Mouse (Mus musculus) MEL (cell line): ENCODE measurements around the gene Rab24. TPM values are rescaled to one million over a fixed set of nuclear protein-coding genes. Genes with fewer than 3 reads are reported as not detected.
A peak's percentile ranks its signal among the peaks of the same experiment; 100 is the strongest.

ENCODE experiments used
- DNase-seq: peaks from one replicate; pipeline ENCODE4 v3.0.0; 2011; ENCODE audit warnings: low read depth, low spot score
- H3K27ac ChIP-seq: 2 replicates; pipeline ENCODE4 v1.5.1; 2012; ENCODE audit warnings: low read depth, mild to moderate bottlenecking, control low read depth, low read length, moderate library complexity; ENCODE audit not compliant: control insufficient read depth
- H3K27me3 ChIP-seq, 2 experiments: fragments of 150-350 bp in 1 of 2; sonication (generic) in 1 of 2; 2 replicates each; pipeline ENCODE4 v1.6.1; 2012; ENCODE audit warnings: low read length in 2 of 2, mild to moderate bottlenecking in 2 of 2, improper control_type of control experiment in 1 of 2, moderate library complexity in 1 of 2; ENCODE audit not compliant: insufficient read depth in 2 of 2, control insufficient read depth in 1 of 2
- H3K36me3 ChIP-seq, 2 experiments: 2 replicates each; pipeline ENCODE4 v1.6.1; 2012 to 2014; ENCODE audit warnings: low read length in 2 of 2, improper control_type of control experiment in 1 of 2, inconsistent platforms in 1 of 2, mild to moderate bottlenecking in 1 of 2; ENCODE audit not compliant: insufficient read depth in 2 of 2, control insufficient read depth in 1 of 2
- H3K4me1 ChIP-seq, 2 experiments: fragments of 150-350 bp in 1 of 2; sonication (generic) in 1 of 2; 2 replicates each; pipeline ENCODE4 v1.6.1; 2012; ENCODE audit warnings: low read length in 2 of 2, improper control_type of control experiment in 1 of 2, mild to moderate bottlenecking in 1 of 2; ENCODE audit not compliant: insufficient read depth in 2 of 2, control insufficient read depth in 1 of 2
- H3K4me3 ChIP-seq, 2 experiments: fragments of 150-350 bp in 1 of 2; sonication (generic) in 1 of 2; 2 replicates each; pipeline ENCODE4 v1.5.1; 2012; ENCODE audit warnings: low read depth in 2 of 2, low read length in 2 of 2, mild to moderate bottlenecking in 2 of 2, moderate library complexity in 2 of 2, control low read depth in 1 of 2, improper control_type of control experiment in 1 of 2; ENCODE audit not compliant: control insufficient read depth in 1 of 2, insufficient read depth in 1 of 2
- H3K79me2 ChIP-seq: 2 replicates; pipeline ENCODE4 v1.6.1; 2012; ENCODE audit warnings: mild to moderate bottlenecking, low read length, moderate library complexity; ENCODE audit not compliant: control insufficient read depth, poor library complexity, insufficient read depth
- H3K9ac ChIP-seq: 2 replicates; pipeline ENCODE4 v1.6.1; 2012; ENCODE audit warnings: low read depth, mild to moderate bottlenecking, control low read depth, low read length, moderate library complexity; ENCODE audit not compliant: control insufficient read depth, poor library complexity, severe bottlenecking
- H3K9me3 ChIP-seq: fragments of 150-350 bp; sonication (generic); replicated peaks from 2 replicates; pipeline ENCODE4 v1.6.1; 2012; ENCODE audit warnings: mild to moderate bottlenecking, low read length, improper control_type of control experiment, moderate library complexity; ENCODE audit not compliant: insufficient read depth
- CHD2 ChIP-seq: IDR thresholded peaks from 2 replicates; pipeline ENCODE4 v1.6.1; 2011; ENCODE audit warnings: low read length, improper control_type of control experiment
- CTCF ChIP-seq, 3 experiments: IDR thresholded peaks in 2 of 3; conservative IDR thresholded peaks in 1 of 3; 2 replicates each; pipeline ENCODE4 v1.5.1; 2011 to 2012; ENCODE audit warnings: low read length in 3 of 3, low read depth in 2 of 3, mild to moderate bottlenecking in 2 of 3, improper control_type of control experiment in 1 of 3, inconsistent platforms in 1 of 3, mixed read lengths in 1 of 3, moderate library complexity in 1 of 3; ENCODE audit not compliant: control insufficient read depth in 1 of 3, insufficient read depth in 1 of 3, poor library complexity in 1 of 3, severe bottlenecking in 1 of 3
- E2F4 ChIP-seq: IDR thresholded peaks from 2 replicates; pipeline ENCODE4 v1.6.1; 2011; ENCODE audit warnings: low read depth, low read length, improper control_type of control experiment, borderline replicate concordance
- ELF1 ChIP-seq: IDR thresholded peaks from 2 replicates; pipeline ENCODE4 v1.6.1; 2014; ENCODE audit warnings: low read depth, mild to moderate bottlenecking, inconsistent platforms, low read length, improper control_type of control experiment, moderate library complexity
- ETS1 ChIP-seq: IDR thresholded peaks from 2 replicates; pipeline ENCODE4 v1.6.1; 2012; ENCODE audit warnings: low read depth, mild to moderate bottlenecking, inconsistent platforms, low read length, improper control_type of control experiment, moderate library complexity
- GABPA ChIP-seq: IDR thresholded peaks from 2 replicates; pipeline ENCODE4 v1.6.1; 2012; ENCODE audit warnings: low read depth, mild to moderate bottlenecking, inconsistent platforms, low read length, improper control_type of control experiment, moderate library complexity
- HCFC1 ChIP-seq: IDR thresholded peaks from 2 replicates; pipeline ENCODE4 v1.6.1; 2012; ENCODE audit warnings: low read depth, mild to moderate bottlenecking, inconsistent platforms, low read length, improper control_type of control experiment, moderate library complexity
- MAX ChIP-seq: IDR thresholded peaks from 2 replicates; pipeline ENCODE4 v1.6.1; 2011; ENCODE audit warnings: low read length, improper control_type of control experiment
- MAZ ChIP-seq: IDR thresholded peaks from 2 replicates; pipeline ENCODE4 v1.6.1; 2012; ENCODE audit warnings: low read depth, mild to moderate bottlenecking, inconsistent platforms, low read length, improper control_type of control experiment
- MXI1 ChIP-seq: IDR thresholded peaks from 2 replicates; pipeline ENCODE4 v1.6.1; 2011; ENCODE audit warnings: mild to moderate bottlenecking, low read depth, low read length, improper control_type of control experiment
- MYC ChIP-seq: IDR thresholded peaks from 2 replicates; pipeline ENCODE4 v1.6.1; 2011; ENCODE audit warnings: low read depth, mild to moderate bottlenecking, low read length, improper control_type of control experiment, moderate library complexity
- NELFE ChIP-seq: IDR thresholded peaks from 2 replicates; pipeline ENCODE4 v1.6.1; 2011; ENCODE audit warnings: low read depth, low read length, improper control_type of control experiment
- NRF1 ChIP-seq: IDR thresholded peaks from 2 replicates; pipeline ENCODE4 v1.6.1; 2014; ENCODE audit warnings: low read depth, mild to moderate bottlenecking, inconsistent platforms, low read length, improper control_type of control experiment, moderate library complexity; ENCODE audit not compliant: poor library complexity, insufficient read depth, severe bottlenecking
- POLR2A ChIP-seq, 2 experiments: IDR thresholded peaks; 2 replicates each; pipeline ENCODE4 v1.6.1; 2011 to 2012; ENCODE audit warnings: low read length in 2 of 2, mild to moderate bottlenecking in 2 of 2, control low read depth in 1 of 2, improper control_type of control experiment in 1 of 2, low read depth in 1 of 2, moderate library complexity in 1 of 2; ENCODE audit not compliant: control insufficient read depth in 1 of 2, insufficient read depth in 1 of 2, poor library complexity in 1 of 2
- POLR2AphosphoS2 ChIP-seq: IDR thresholded peaks from 2 replicates; pipeline ENCODE4 v1.6.1; 2011; ENCODE audit warnings: low read length, improper control_type of control experiment
- RCOR1 ChIP-seq: IDR thresholded peaks from 2 replicates; pipeline ENCODE4 v1.6.1; 2012; ENCODE audit warnings: low read depth, mild to moderate bottlenecking, inconsistent platforms, low read length, improper control_type of control experiment
- SIN3A ChIP-seq: IDR thresholded peaks from 2 replicates; pipeline ENCODE4 v1.6.1; 2012; ENCODE audit warnings: low read length, improper control_type of control experiment, inconsistent platforms
- SMC3 ChIP-seq: IDR thresholded peaks from 2 replicates; pipeline ENCODE4 v1.6.1; 2011; ENCODE audit warnings: low read depth, low read length, improper control_type of control experiment
- TBP ChIP-seq: IDR thresholded peaks from 2 replicates; pipeline ENCODE4 v1.8.0; 2011; ENCODE audit warnings: low read depth, low read length, improper control_type of control experiment
- TCF12 ChIP-seq: IDR thresholded peaks from 2 replicates; pipeline ENCODE4 v1.6.1; 2014; ENCODE audit warnings: low read depth, mild to moderate bottlenecking, inconsistent platforms, low read length, improper control_type of control experiment, moderate library complexity
- UBTF ChIP-seq: IDR thresholded peaks from 2 replicates; pipeline ENCODE4 v1.6.1; 2012; ENCODE audit warnings: low read depth, mild to moderate bottlenecking, inconsistent platforms, low read length, improper control_type of control experiment, moderate library complexity, borderline replicate concordance; ENCODE audit not compliant: insufficient read depth
- ZC3H11A ChIP-seq: IDR thresholded peaks from 2 replicates; pipeline ENCODE4 v1.6.1; 2012; ENCODE audit warnings: low read depth, mild to moderate bottlenecking, inconsistent platforms, low read length, improper control_type of control experiment
- ZMIZ1 ChIP-seq: IDR thresholded peaks from 2 replicates; pipeline ENCODE4 v1.6.1; 2012; ENCODE audit warnings: low read depth, mild to moderate bottlenecking, inconsistent platforms, low read length, improper control_type of control experiment, moderate library complexity
- ZNF384 ChIP-seq: IDR thresholded peaks from 2 replicates; pipeline ENCODE4 v1.6.1; 2012; ENCODE audit warnings: low read depth, mild to moderate bottlenecking, inconsistent platforms, low read length, improper control_type of control experiment
- polyA plus RNA-seq, 2 experiments: library from polyadenylated mRNA; stranded (reverse) in 1 of 2; unstranded in 1 of 2; fragments of >175 nt in 1 of 2; fragments of >200 nt in 1 of 2; gene quantifications; 2 replicates each; pipeline versions ENCODE4 v1.2.1 to v1.2.4; 2012; ENCODE audit warnings: low replicate concordance in 2 of 2, low read depth in 1 of 2; ENCODE audit not compliant: insufficient read length in 2 of 2, insufficient read depth in 1 of 2, missing spikeins in 1 of 2
- total RNA-seq: library from RNA; depleted of rRNA; stranded (reverse); fragments of 300-350 nt; gene quantifications from 2 replicates; pipeline ENCODE4 v1.2.3, GENCODE M21; 2012

The Rab24 gene
- total and polyA plus RNA-seq, 3 experiments: 71.0 to 75.8 TPM; not detected in 1

GRCm38 (mm10) chr13:55329683-55330566 is 8.2 kb upstream of the Rab24 start, which contains the start of gene Mxd3:
TSS of gene Mxd3 (minus strand) at chr13:55329823.
- peaks cover 0 to 11% of the 10 kb centered on the region in 2 experiments; a peak in 2 of 4 replicates for H3K4me1 ChIP-seq
- no peaks in the 10 kb centered on the region for H3K9me3 ChIP-seq
- TF ChIP-seq POLR2AphosphoS2: peak; percentile 58; the same call in 1 of the 2 replicates
- TF ChIP-seq ETS1: 0 out of 2 replicates have a peak, but pooled peaks have one; percentile 27
- peak; percentile 88 for TF ChIP-seq MAZ
- TF ChIP-seq POLR2A (IDR thresholded peaks at IDR 0.05; ENCODE audit: control insufficient read depth in 1 of 2, insufficient read depth in 1 of 2, low read depth in 1 of 2, low read length in 2 of 2, poor library complexity in 1 of 2): peak; percentile 80 to 88
- TF ChIP-seq MXI1: peak; percentile 92
- no peak for TF ChIP-seq ZNF384
- peak; percentile 7; the same call in 1 of the 2 replicates for TF ChIP-seq TCF12
- TF ChIP-seq UBTF: no peak
- 0 out of 2 replicates have a peak, but pooled peaks have one; percentile 11 for TF ChIP-seq ELF1
- peak; percentile 24; the same call in 1 of the 2 replicates for TF ChIP-seq CHD2
- TF ChIP-seq GABPA: no peak
- peak; percentile 76 for TF ChIP-seq NELFE
- peak; percentile 74 for TF ChIP-seq MAX
- peak; percentile 80 for TF ChIP-seq SIN3A
- TF ChIP-seq NRF1: peak; percentile 90
- TF ChIP-seq ZC3H11A: no peak
- 0 out of 2 replicates have a peak, but pooled peaks have one; percentile 52 for TF ChIP-seq TBP
- peak; percentile 69 for TF ChIP-seq ZMIZ1
- TF ChIP-seq E2F4: peak; percentile 92; the same call in 1 of the 2 replicates
- peak; percentile 60 for TF ChIP-seq HCFC1
- TF ChIP-seq RCOR1: no peak
- peak; percentile 27; the same call in 1 of the 2 replicates for TF ChIP-seq SMC3
- TF ChIP-seq MYC: peak; percentile 67; the same call in 1 of the 2 replicates
- 0 out of 6 replicates have a peak, but pooled peaks of 1 of the 3 experiments have one; percentile 30 for TF ChIP-seq CTCF (IDR thresholded peaks at IDR 0.05 in 2 of 3, conservative IDR thresholded peaks at IDR 0.05 in 1 of 3; ENCODE audit: control insufficient read depth in 1 of 3, insufficient read depth in 1 of 3, low read depth in 2 of 3, low read length in 3 of 3, poor library complexity in 1 of 3, severe bottlenecking in 1 of 3)
- H3K36me3 ChIP-seq: peaks cover 0 to 4% of the 10 kb centered on the region in 2 experiments; a peak in 1 of 4 replicates
- H3K9ac ChIP-seq: peak within 1 kb of the TSS; percentile 95
- peaks cover 2% of the 10 kb centered on the region; the same call in 1 of the 2 replicates for H3K79me2 ChIP-seq
- H3K4me3 ChIP-seq: peak within 1 kb of the TSS; percentile 69 to 71
- no peaks in the 10 kb centered on the region for H3K27me3 ChIP-seq
- H3K27ac ChIP-seq: peak within 1 kb of the TSS; percentile 89
- DNase-seq: peak; percentile 95
